Mouse (Mus musculus): ENCODE measurements around the gene Scarb1.

Scarb1 gene

GRCm38 (mm10) chr5:125303055-125303454 lies 37.8 kb downstream of the Scarb1 start:
- no peak for DNase-seq

GRCm38 (mm10) chr5:125298234-125298633 lies 42.7 kb downstream of the Scarb1 start:
- DNase-seq: no peak

- DNase-seq: no peak
Observed at GRCm38 (mm10) chr5:125297171-125297570, 43.7 kb downstream of the Scarb1 start.

GRCm38 (mm10) chr5:125292951-125293350 lies 47.9 kb downstream of the Scarb1 start:
- DNase-seq: no peak

- DNase-seq: no peak
Observed at GRCm38 (mm10) chr5:125291895-125292294, 49.0 kb downstream of the Scarb1 start.

GRCm38 (mm10) chr5:125291387-125291786 lies 49.5 kb downstream of the Scarb1 start:
- DNase-seq: no peak

GRCm38 (mm10) chr5:125287053-125287655 lies 53.7 kb downstream of the Scarb1 start:
- DNase-seq: no peak

- no peak for DNase-seq
Observed at GRCm38 (mm10) chr5:125286090-125286489, 54.8 kb downstream of the Scarb1 start.

- DNase-seq: no peak
Observed at GRCm38 (mm10) chr5:125283748-125284640, 56.9 kb downstream of the Scarb1 start.

GRCm38 (mm10) chr5:125279216-125279615 lies 61.7 kb downstream of the Scarb1 start:
- no peak for DNase-seq

- peak; percentile 40 for DNase-seq
Observed at GRCm38 (mm10) chr5:125278314-125278713, 62.6 kb downstream of the Scarb1 start.

- no peak for DNase-seq
Observed at GRCm38 (mm10) chr5:125277313-125277712, 63.6 kb downstream of the Scarb1 start.

GRCm38 (mm10) chr5:125276765-125277164 lies 64.1 kb downstream of the Scarb1 start:
- DNase-seq: no peak

GRCm38 (mm10) chr5:125275315-125275714 lies 65.6 kb downstream of the Scarb1 start:
- no peak for DNase-seq

GRCm38 (mm10) chr5:125274773-125275172 lies 66.1 kb downstream of the Scarb1 start:
- DNase-seq: no peak

GRCm38 (mm10) chr5:125274182-125274581 lies 66.7 kb downstream of the Scarb1 start:
- DNase-seq: no peak

- peak; percentile 45 for DNase-seq
Observed at GRCm38 (mm10) chr5:125273666-125274109, 67.2 kb downstream of the Scarb1 start.

- DNase-seq: no peak
Observed at GRCm38 (mm10) chr5:125272231-125272988, 68.5 kb downstream of the Scarb1 start.

- DNase-seq: peak; percentile 72
Observed at GRCm38 (mm10) chr5:125271531-125272203, 69.2 kb downstream of the Scarb1 start.

GRCm38 (mm10) chr5:125270587-125271130 lies 70.2 kb downstream of the Scarb1 start:
- DNase-seq: peak; percentile 69

- DNase-seq: no peak
Observed at GRCm38 (mm10) chr5:125269836-125270235, 71.1 kb downstream of the Scarb1 start.

GRCm38 (mm10) chr5:125269399-125269798 lies 71.5 kb downstream of the Scarb1 start:
- DNase-seq: no peak
